Mouse (Mus musculus): Measurements from ENCODE around the gene Stx4a. TPM values are rescaled to one million over a fixed set of nuclear protein-coding genes. Genes with fewer than 3 reads are reported as not detected.

The Stx4a gene
- 85.1 and 93.9 TPM in 2 replicates for polyA plus RNA-seq (2012)

- no peak for TF ChIP-seq GATA1 (IDR thresholded peaks at IDR 0.05; ENCODE audit: low read length)
Observed at GRCm38 (mm10) chr7:127824176-127824871, at the start of gene Stx4a, which contains the start of gene Stx1b. Stx4a (plus strand) TSS chr7:127824294. Stx1b (minus strand) TSS chr7:127824549.

- TF ChIP-seq GATA1 (IDR thresholded peaks at IDR 0.05; ENCODE audit: low read length): no peak
Observed at GRCm38 (mm10) chr7:127776426-127776825, 47.7 kb upstream of the Stx4a start, which contains the start of gene Setd1a. Setd1a (plus strand) TSS chr7:127776670.

GRCm38 (mm10) chr7:127776878-127777473 is 47.1 kb upstream of the Stx4a start:
- TF ChIP-seq GATA1 (IDR thresholded peaks at IDR 0.05; ENCODE audit: low read length): no peak

GRCm38 (mm10) chr7:127777474-127778266 is 46.4 kb upstream of the Stx4a start:
- no peak for TF ChIP-seq GATA1 (IDR thresholded peaks at IDR 0.05; ENCODE audit: low read length)

- no peak for TF ChIP-seq GATA1 (IDR thresholded peaks at IDR 0.05; ENCODE audit: low read length)
Observed at GRCm38 (mm10) chr7:127778350-127778749, 45.7 kb upstream of the Stx4a start.

GRCm38 (mm10) chr7:127785308-127785707 is 38.8 kb upstream of the Stx4a start, which contains the start of gene Gm49388:
Gm49388 (plus strand) TSS chr7:127785608.
- no peak for TF ChIP-seq GATA1 (IDR thresholded peaks at IDR 0.05; ENCODE audit: low read length)

GRCm38 (mm10) chr7:127797076-127797845 is 26.8 kb upstream of the Stx4a start:
- no peak for TF ChIP-seq GATA1 (IDR thresholded peaks at IDR 0.05; ENCODE audit: low read length)

GRCm38 (mm10) chr7:127798591-127798990 is 25.5 kb upstream of the Stx4a start:
- no peak for TF ChIP-seq GATA1 (IDR thresholded peaks at IDR 0.05; ENCODE audit: low read length)

GRCm38 (mm10) chr7:127799211-127799610 is 24.9 kb upstream of the Stx4a start:
- TF ChIP-seq GATA1 (IDR thresholded peaks at IDR 0.05; ENCODE audit: low read length): no peak

- no peak for TF ChIP-seq GATA1 (IDR thresholded peaks at IDR 0.05; ENCODE audit: low read length)
Observed at GRCm38 (mm10) chr7:127799738-127800137, 24.4 kb upstream of the Stx4a start.

- no peak for TF ChIP-seq GATA1 (IDR thresholded peaks at IDR 0.05; ENCODE audit: low read length)
Observed at GRCm38 (mm10) chr7:127800435-127801009, 23.6 kb upstream of the Stx4a start, which contains the start of gene Hsd3b7. Hsd3b7 (plus strand) TSS chr7:127800604.

- TF ChIP-seq GATA1 (IDR thresholded peaks at IDR 0.05; ENCODE audit: low read length): no peak
Observed at GRCm38 (mm10) chr7:127801010-127801621, 23.0 kb upstream of the Stx4a start.

- no peak for TF ChIP-seq GATA1 (IDR thresholded peaks at IDR 0.05; ENCODE audit: low read length)
Observed at GRCm38 (mm10) chr7:127802313-127802712, 21.8 kb upstream of the Stx4a start.

- TF ChIP-seq GATA1 (IDR thresholded peaks at IDR 0.05; ENCODE audit: low read length): no peak
Observed at GRCm38 (mm10) chr7:127808821-127809220, 15.3 kb upstream of the Stx4a start.

Data from G1E-ER4 (cell line).